Mouse (Mus musculus): ENCODE data around the gene Slc2a12. TPM values are rescaled to one million over a fixed set of nuclear protein-coding genes. Genes with fewer than 3 reads are reported as not detected.

Slc2a12 gene
- polyA plus RNA-seq, 1 experiment = not detected

DNA sequence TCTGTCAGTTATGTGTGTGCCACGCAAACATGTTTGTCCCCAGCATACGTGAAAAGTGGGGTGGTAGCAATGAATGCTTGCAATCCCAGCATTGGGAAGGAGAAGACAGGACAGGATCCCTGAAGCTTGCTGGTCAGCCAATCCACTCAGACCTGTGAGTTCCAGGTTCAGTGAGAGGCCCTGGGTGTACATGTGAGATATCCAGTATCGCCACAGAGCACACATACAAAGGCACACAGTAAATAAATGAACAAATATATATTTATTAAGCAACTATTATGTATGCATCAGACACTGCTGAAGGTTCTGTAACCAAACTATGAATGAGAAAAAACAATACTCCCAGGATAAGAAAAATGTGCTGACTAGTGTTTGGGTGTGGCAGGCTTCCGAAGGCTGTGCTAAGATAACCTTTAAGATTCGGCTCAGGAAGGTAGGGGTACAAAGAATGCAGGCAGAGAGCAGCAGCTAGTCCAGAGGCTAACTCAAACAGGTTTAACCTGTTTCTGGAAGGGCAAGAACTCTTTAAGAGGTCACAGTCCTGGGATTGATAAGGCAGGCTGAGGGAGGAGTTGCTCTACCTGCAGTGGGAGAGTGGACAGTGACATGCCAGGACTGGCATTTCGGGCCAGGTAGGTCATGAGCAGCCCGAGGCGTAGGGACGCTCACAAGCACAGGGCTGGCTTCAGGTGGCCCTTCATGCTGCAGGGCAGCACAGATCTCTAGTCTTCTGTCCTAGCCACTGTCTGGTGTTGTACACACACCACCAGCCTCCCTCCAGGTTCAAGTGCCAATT is 53.5 kb downstream of the Slc2a12 start:
- Histone ChIP-seq H3K9me3 (ENCODE audit: control insufficient read depth, low read length) (no peaks in the 10 kb centered on the region), H3K27me3 (ENCODE audit: control insufficient read depth) (no peaks in the 10 kb centered on the region), H3K36me3 (ENCODE audit: control insufficient read depth) (peaks cover 12% of the 10 kb centered on the region), H3K4me1 (ENCODE audit: control insufficient read depth) (peaks cover 6% of the 10 kb centered on the region), H3K4me3 (replicated peaks) (no peak overlapping the region)
- no peak for TF ChIP-seq TAL1 (IDR thresholded peaks at IDR 0.05; ENCODE audit: low read length)
- TF ChIP-seq GATA1 (IDR thresholded peaks at IDR 0.05; ENCODE audit: low read length) = no peak

DNA sequence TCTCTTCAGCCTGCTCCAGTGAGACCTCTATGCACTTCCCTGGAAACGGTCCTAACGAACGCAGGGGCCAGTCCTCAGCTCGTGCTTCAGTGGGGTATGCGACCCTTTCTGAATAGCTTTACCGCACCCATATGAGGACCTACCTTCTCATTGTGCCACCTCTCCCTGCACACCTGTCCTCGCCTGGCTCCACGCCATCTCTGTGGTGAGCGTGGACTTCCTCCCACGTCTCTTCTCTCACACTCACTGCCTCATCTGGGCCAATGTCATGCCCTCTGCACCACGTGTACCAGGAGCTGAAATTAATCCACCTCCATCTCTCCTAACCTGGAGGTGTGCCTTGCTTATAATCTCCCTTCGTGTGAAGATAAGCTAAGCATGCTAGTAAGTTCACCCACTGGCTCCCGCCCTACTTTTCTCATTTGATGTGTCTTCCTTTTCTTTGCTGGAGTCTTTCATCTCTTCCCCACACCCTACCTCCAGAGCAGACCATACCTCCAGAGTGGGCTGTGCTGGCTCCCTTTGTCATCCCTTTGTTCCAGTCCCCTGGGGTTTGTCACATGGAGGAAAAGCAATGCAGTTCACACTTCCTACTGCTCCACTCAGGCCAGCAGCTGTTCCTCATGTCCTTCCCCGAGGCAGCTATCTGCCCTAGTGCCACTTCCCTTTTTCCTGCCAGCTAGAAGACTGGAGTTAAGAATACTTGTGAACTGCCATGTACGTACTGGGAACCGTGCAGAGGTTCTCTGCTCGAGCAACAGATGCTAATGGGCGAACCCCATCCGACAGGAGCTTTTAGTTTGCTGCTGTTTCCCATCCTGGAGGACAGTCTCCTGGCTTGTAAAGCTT is 54.9 kb downstream of the Slc2a12 start:
- Histone ChIP-seq H3K4me1 (ENCODE audit: control insufficient read depth) (peaks cover 6% of the 10 kb centered on the region), H3K36me3 (ENCODE audit: control insufficient read depth) (peaks cover 19% of the 10 kb centered on the region), H3K27me3 (ENCODE audit: control insufficient read depth) (no peaks in the 10 kb centered on the region), H3K4me3 (replicated peaks) (no peak overlapping the region), H3K9me3 (ENCODE audit: control insufficient read depth, low read length) (no peaks in the 10 kb centered on the region)
- TF ChIP-seq GATA1 (IDR thresholded peaks at IDR 0.05; ENCODE audit: low read length) (no peak), TAL1 (IDR thresholded peaks at IDR 0.05; ENCODE audit: low read length) (no peak)

DNA sequence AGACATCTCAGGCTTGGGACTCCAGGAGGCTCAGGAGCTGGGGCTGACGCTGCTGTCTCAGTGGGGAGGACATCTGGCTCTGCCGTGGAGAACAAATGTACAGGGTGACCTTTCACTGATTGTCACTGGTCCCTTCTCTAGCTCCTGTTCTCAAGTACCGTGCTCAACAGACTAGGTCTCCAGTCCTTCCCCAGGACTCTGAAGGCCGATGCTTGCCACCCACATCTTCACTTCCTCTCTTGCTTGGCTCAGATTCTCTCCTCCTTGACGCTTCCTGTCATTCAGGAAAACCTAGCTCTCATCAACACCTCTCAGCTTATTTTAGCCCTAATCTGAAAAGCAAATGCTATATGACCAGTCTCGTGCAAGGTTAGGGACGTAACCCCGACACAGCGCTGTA is 56.0 kb downstream of the Slc2a12 start:
- Histone ChIP-seq H3K9me3 (ENCODE audit: control insufficient read depth, low read length) (no peaks in the 10 kb centered on the region), H3K36me3 (ENCODE audit: control insufficient read depth) (peaks cover 27% of the 10 kb centered on the region), H3K27me3 (ENCODE audit: control insufficient read depth) (no peaks in the 10 kb centered on the region), H3K4me3 (replicated peaks) (no peak overlapping the region), H3K4me1 (ENCODE audit: control insufficient read depth) (peaks cover 6% of the 10 kb centered on the region)
- TF ChIP-seq GATA1 (IDR thresholded peaks at IDR 0.05; ENCODE audit: low read length) (no peak), TAL1 (IDR thresholded peaks at IDR 0.05; ENCODE audit: low read length) (no peak)

DNA sequence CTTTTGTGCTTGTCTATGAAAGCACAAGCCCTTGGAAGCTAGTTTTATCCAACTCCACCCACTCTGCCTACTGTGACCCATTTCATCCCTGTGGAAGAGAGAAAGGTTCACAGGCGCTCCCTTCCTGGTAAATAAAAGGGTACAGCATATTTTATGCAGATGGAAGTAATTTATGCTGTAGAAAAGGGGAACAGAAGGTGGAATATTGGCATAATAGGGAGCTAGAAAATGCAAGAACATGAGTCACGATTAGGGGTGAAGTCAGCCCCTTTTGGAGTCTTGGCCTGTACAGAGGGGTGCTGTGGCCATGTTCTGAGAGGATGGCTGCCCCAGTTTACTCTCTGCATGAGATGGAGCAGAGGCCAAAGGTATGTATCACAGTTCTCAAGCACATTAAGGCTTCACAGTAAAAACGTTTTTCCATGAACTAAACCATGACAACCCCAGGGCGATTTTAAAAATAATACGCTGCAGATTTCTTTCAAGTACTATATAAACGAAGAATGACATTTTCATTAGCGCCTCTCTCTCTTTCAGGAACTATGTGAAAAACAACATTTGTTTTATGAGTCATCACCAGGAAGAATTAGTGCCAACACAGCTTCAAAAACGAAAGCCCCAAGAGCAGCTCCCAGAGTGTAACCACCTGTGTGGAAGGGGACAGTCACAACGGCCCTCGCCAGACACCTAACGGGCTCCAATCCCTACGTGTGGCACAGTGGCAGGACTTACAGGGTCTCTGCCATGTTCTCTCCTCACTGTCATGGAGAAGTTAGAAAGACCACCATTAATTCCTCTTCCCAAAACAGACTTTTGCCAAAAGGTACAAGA is 56.9 kb downstream of the Slc2a12 start:
- Histone ChIP-seq H3K9me3 (ENCODE audit: control insufficient read depth, low read length) (no peaks in the 10 kb centered on the region), H3K4me1 (ENCODE audit: control insufficient read depth) (peaks cover 6% of the 10 kb centered on the region), H3K4me3 (replicated peaks) (no peak overlapping the region), H3K27me3 (ENCODE audit: control insufficient read depth) (no peaks in the 10 kb centered on the region), H3K36me3 (ENCODE audit: control insufficient read depth) (peaks cover 37% of the 10 kb centered on the region)
- TF ChIP-seq TAL1 (IDR thresholded peaks at IDR 0.05; ENCODE audit: low read length) (no peak), GATA1 (IDR thresholded peaks at IDR 0.05; ENCODE audit: low read length) (no peak)

DNA sequence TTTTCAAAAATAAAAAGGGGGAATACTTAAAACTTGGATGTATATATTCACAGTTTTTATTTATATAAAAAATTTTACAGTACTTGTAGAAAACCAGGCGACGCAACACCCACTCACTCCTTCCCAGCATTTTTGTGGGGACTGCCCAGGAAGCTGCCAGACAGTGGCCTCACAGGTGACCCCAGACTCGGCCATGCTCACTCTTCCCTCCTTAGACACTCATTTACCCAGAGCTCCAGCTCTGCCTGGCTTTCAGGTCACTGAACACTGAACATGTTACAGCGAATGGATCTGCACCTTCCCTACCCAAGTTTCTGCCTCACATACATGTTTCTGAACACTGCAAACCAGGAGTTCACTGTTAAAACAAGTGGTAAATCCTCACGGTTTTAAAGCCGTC is 59.0 kb downstream of the Slc2a12 start:
- TF ChIP-seq GATA1 (IDR thresholded peaks at IDR 0.05; ENCODE audit: low read length) = no peak
- Histone ChIP-seq H3K36me3 (ENCODE audit: control insufficient read depth) (peaks cover 58% of the 10 kb centered on the region), H3K4me1 (ENCODE audit: control insufficient read depth) (0 out of 2 replicates have a peak, but pooled peaks cover 2% of the 10 kb centered on the region), H3K4me3 (replicated peaks) (no peak overlapping the region), H3K27me3 (ENCODE audit: control insufficient read depth) (no peaks in the 10 kb centered on the region), H3K9me3 (ENCODE audit: control insufficient read depth, low read length) (no peaks in the 10 kb centered on the region)

DNA sequence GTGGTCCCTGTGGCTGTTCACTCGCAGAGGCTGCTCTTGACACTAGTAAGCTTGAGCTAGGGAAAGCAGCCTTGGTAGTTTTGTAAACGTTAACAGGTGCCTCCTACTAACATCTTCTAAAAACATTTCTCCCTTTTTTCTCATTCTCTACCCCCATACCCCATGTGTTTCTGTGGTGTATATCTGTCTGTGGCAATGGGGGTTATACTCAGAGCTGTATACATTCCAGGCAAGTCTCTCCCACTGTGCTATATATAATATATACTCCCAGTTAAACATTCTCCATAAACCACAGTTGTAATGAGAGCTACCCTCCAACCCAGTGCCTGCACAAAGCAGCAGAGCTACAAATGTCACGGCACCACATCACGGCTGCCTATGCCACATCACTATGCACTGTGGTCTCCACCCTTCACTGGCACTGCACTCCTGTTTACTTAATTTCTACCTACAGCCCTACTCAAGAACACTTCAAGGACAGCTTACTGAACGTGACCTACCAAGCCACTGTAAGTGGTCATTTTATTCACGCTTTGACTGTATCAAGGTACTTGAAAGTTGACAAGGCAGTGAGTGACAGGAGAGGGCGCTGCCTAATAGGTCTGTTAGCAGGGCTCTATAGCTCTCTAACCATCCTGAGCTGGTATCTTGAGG is 63.5 kb downstream of the Slc2a12 start:
- H3K4me1 ChIP-seq (ENCODE audit: control insufficient read depth) = no peaks in the 10 kb centered on the region
- no peaks in the 10 kb centered on the region for H3K27me3 ChIP-seq (ENCODE audit: control insufficient read depth)
- no peaks in the 10 kb centered on the region for H3K9me3 ChIP-seq (ENCODE audit: control insufficient read depth, low read length)
- no peak for TF ChIP-seq TAL1 (IDR thresholded peaks at IDR 0.05; ENCODE audit: low read length)
- no peak for TF ChIP-seq GATA1 (IDR thresholded peaks at IDR 0.05; ENCODE audit: low read length)
- peaks cover 69% of the 10 kb centered on the region for H3K36me3 ChIP-seq (ENCODE audit: control insufficient read depth)
- no peak overlapping the region for H3K4me3 ChIP-seq (replicated peaks)

DNA sequence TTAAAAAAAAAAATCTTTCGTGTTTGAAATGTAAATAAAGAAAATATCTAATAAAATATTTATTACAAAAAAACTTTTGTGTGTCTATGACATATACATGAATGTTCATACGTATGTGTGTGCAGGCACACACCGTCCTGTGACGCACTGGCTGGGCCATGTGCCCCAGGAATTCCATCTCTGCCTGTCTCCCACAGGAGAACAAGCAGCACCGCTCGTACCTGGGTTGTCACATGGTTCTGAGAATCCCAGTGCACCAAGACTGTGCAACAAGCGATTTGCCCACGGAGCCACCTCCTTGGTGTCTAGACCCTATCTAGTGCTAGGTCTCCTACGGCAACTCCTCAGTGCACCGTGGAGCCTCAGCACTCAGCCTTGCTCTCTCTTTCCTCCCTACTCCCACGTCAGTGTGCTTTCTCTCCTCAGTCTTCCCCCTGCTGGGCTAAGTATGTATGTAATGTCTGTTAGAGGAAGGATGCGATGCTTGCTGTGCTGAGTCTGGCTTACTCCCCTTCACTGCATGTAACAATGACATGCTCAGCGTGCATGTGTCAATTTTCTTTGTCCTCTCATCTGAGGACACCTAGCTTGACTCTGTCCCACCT is 65.5 kb downstream of the Slc2a12 start:
- H3K36me3 ChIP-seq (ENCODE audit: control insufficient read depth) = peaks cover 58% of the 10 kb centered on the region
- no peaks in the 10 kb centered on the region for H3K9me3 ChIP-seq (ENCODE audit: control insufficient read depth, low read length)
- TF ChIP-seq GATA1 (IDR thresholded peaks at IDR 0.05; ENCODE audit: low read length) (no peak), TAL1 (IDR thresholded peaks at IDR 0.05; ENCODE audit: low read length) (no peak)
- no peak overlapping the region for H3K4me3 ChIP-seq (replicated peaks)
- H3K4me1 ChIP-seq (ENCODE audit: control insufficient read depth) = no peaks in the 10 kb centered on the region; the same call in none of the 2 replicates
- H3K27me3 ChIP-seq (ENCODE audit: control insufficient read depth) = no peaks in the 10 kb centered on the region

DNA sequence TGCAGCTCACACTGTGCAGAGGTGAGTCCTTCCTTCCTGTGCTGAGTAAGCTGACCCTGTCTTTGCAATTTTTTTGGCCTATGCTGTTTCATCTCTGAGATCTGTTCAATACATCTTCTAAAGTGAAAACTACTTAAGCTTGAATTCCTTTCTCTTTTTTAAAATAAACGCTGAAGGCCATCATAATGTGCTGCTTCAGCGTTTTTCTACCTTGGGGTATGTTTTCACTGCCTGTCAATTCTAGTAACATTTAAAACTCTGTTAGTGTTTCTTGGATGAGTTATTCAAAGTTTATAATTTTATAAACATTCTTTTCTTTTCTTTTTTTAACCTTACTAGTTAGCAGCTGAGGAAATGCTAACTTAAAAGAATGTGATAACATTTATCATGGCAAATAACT is 68.1 kb downstream of the Slc2a12 start:
- H3K9me3 ChIP-seq (ENCODE audit: control insufficient read depth, low read length) = no peaks in the 10 kb centered on the region
- no peaks in the 10 kb centered on the region; the same call in none of the 2 replicates for H3K4me1 ChIP-seq (ENCODE audit: control insufficient read depth)
- peaks cover 31% of the 10 kb centered on the region for H3K36me3 ChIP-seq (ENCODE audit: control insufficient read depth)
- TF ChIP-seq TAL1 (IDR thresholded peaks at IDR 0.05; ENCODE audit: low read length) (no peak), GATA1 (IDR thresholded peaks at IDR 0.05; ENCODE audit: low read length) (no peak)
- H3K4me3 ChIP-seq (replicated peaks) = no peak overlapping the region
- no peaks in the 10 kb centered on the region for H3K27me3 ChIP-seq (ENCODE audit: control insufficient read depth)
